Mouse (Mus musculus) liver, embryonic 14.5 days (tissue): ENCODE results near the gene Cfap74. TPM values are rescaled to one million over a fixed set of nuclear protein-coding genes. Genes with fewer than 3 reads are reported as not detected.
"Not testable (repeated sequence)": the region's sequence is repeated elsewhere in the genome, so short reads cannot be mapped to it uniquely, and the experiment has no call there.

Source experiments
- ATAC-seq: fragments of 200-750 bp; cut with Nextera tagmentation; 2 replicates; pipeline ENCODE4 v1.8.0; 2017; ENCODE audit warnings: moderate number of reproducible peaks, mild to moderate bottlenecking, moderate library complexity; ENCODE audit not compliant: insufficient read depth
- DNase-seq, 3 experiments: peaks; one replicate each; pipeline ENCODE4 v3.0.0-alpha.2; 2012 to 2013; ENCODE audit warnings: low read depth in 3 of 3, low spot score in 3 of 3
- H3K27ac ChIP-seq: fragments of 300-500 bp; sonication (generic); 2 replicates; pipeline ENCODE4 v1.5.1; 2014; ENCODE audit warnings: moderate library complexity, mild to moderate bottlenecking, control low read depth, inconsistent platforms
- H3K27me3 ChIP-seq: fragments of 300-500 bp; sonication (generic); 2 replicates; pipeline ENCODE4 v1.6.1; 2014; ENCODE audit warnings: mild to moderate bottlenecking, low read length, moderate library complexity; ENCODE audit not compliant: control insufficient read depth, insufficient read depth
- H3K36me3 ChIP-seq: fragments of 300-500 bp; sonication (generic); replicated peaks from 2 replicates; pipeline ENCODE4 v1.6.1; 2014; ENCODE audit warnings: low read depth; ENCODE audit not compliant: control insufficient read depth, insufficient read depth
- H3K4me1 ChIP-seq, 2 experiments: fragments of 200-500 bp in 1 of 2; fragments of 300-500 bp in 1 of 2; sonication (generic) in 1 of 2; replicated peaks; 2 replicates each; pipeline ENCODE4 v1.6.1; 2012 to 2014; ENCODE audit warnings: antibody characterized with exemption in 1 of 2, inconsistent platforms in 1 of 2, low read length in 1 of 2; ENCODE audit not compliant: control insufficient read depth in 2 of 2, insufficient read depth in 2 of 2
- H3K4me2 ChIP-seq: fragments of 300-500 bp; sonication (generic); 2 replicates; pipeline ENCODE4 v1.6.1; 2014; ENCODE audit warnings: low read depth, mild to moderate bottlenecking, control low read depth, moderate library complexity
- H3K4me3 ChIP-seq, 2 experiments: fragments of 200-500 bp in 1 of 2; fragments of 300-500 bp in 1 of 2; sonication (generic) in 1 of 2; 2 replicates each; pipeline ENCODE4 v1.5.1; 2012 to 2014; ENCODE audit warnings: low read depth in 2 of 2, low read length in 2 of 2, mild to moderate bottlenecking in 2 of 2, control low read depth in 1 of 2, inconsistent platforms in 1 of 2, moderate library complexity in 1 of 2; ENCODE audit not compliant: insufficient read depth in 1 of 2
- H3K9ac ChIP-seq: fragments of 300-500 bp; sonication (generic); replicated peaks from 2 replicates; pipeline ENCODE4 v1.6.1; 2014; ENCODE audit warnings: mild to moderate bottlenecking, control low read depth, moderate library complexity
- H3K9me3 ChIP-seq: fragments of 300-500 bp; sonication (generic); 2 replicates; pipeline ENCODE4 v1.6.1; 2016; ENCODE audit warnings: low read length, mixed read lengths; ENCODE audit not compliant: control insufficient read depth
- CTCF ChIP-seq: IDR thresholded peaks from 2 replicates; pipeline ENCODE4 v1.5.1; 2016; ENCODE audit warnings: antibody characterized with exemption, low read depth, control low read depth
- EP300 ChIP-seq: IDR thresholded peaks from 2 replicates; pipeline ENCODE4 v1.6.1; 2016; ENCODE audit warnings: antibody characterized with exemption, low read depth
- WGBS: fragments of 180-500 bp; shearing (Covaris S2); extraction: QIAGEN DNeasy Blood & Tissue Kit; methylation state at CpG from one replicate; pipeline ENCODE4 v1.1.7; 2014; ENCODE audit not compliant: insufficient replicate concordance; 5-methylcytosine and 5-hydroxymethylcytosine counted together
- polyA plus RNA-seq, 2 experiments: library from polyadenylated mRNA; depleted of rRNA in 1 of 2; stranded (reverse) in 1 of 2; unstranded in 1 of 2; fragments of >200 nt; fragmentation: Nextera tagmentation in 1 of 2; extraction: Ambion mirVana in 1 of 2; gene quantifications; 2 replicates each; pipeline versions ENCODE4 v1.2.1 to v1.2.3; 2012 to 2014

Cfap74 gene
- polyA plus RNA-seq, 2 experiments = 0.03 to 0.08 TPM

DNA sequence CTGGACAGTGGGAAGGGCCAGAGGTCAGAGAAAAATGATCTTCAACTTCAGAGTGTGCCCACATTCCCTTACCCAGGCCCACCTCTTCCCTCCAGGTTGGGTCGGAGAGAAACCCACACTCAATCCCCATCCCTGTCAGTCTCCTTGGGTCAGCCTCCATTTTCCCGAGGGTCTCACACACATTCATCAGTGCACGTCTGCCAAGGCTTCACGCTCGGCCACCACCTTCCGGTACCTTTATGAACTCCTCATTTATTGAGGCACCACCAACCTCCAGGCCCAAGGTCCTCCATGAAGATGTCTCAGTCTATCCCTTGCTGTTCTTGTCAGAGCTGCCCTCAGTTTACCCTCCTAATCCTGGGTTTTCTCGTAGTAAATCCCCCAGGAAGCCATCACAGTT, 62.0 kb downstream of the Cfap74 start:
- ATAC-seq (no peak), DNase-seq (no peak)
- Histone ChIP-seq H3K9me3 (no peaks in the 10 kb centered on the region), H3K4me1 (no peaks in the 10 kb centered on the region), H3K36me3 (no peaks in the 10 kb centered on the region), H3K27ac (no peak overlapping the region), H3K4me2 (no peak overlapping the region), H3K4me3 (no peak overlapping the region), H3K9ac (no peak overlapping the region), H3K27me3 (no peaks in the 10 kb centered on the region; the same call in 1 of the 2 replicates)
- TF ChIP-seq EP300 (no peak), CTCF (no peak)
- WGBS = 64% methylated on average over 7 of the region's 7 CpGs

DNA sequence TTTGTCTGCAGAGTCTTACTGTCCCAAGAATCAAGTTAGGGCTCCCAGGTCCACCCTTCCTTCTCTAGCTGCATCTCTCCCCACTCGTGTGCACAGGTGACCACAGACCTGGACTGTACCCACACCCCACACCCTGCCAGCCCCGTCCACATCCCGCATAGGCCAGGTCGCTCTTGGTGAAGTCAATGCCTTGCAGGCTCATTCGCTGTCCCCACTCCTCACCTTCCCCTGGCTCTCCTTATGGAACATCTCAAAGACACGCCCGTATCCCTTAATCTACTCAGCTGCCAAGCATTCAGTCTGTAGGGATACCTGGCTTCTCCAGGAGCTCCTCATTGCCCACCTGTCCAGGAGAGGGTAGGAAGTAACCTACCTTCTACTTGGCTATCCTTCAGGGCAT, 62.4 kb downstream of the Cfap74 start:
- no peak for ATAC-seq
- 59% methylated on average over 7 of the region's 7 CpGs for WGBS
- no peak overlapping the region for H3K4me2 ChIP-seq

DNA sequence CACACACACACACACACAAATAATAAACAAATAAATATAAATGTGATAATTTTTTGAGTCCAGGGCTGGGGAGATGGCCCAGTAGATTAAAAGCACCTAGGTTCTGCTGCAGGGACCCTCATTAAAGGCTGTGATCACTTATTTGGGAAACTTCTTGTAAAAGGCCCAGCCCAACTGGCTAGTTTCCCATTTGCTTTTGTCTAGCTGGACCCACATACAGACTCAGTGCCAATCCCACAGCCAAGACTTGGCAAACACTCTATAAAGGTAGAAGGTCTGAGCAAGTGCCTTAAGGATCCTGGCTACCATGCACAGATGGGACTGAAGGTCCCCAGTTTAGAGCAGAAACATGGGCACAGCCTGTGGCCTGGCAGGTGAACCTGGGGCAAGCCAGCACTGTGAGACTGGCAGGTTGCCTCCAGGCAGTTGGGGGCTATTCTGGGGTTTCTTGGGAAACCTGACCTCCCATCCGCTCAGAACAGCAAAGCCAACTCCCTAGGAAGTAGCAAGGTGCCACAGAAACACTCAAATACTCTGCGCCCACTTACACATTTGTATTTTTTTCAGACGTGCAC, 63.8 kb downstream of the Cfap74 start:
- Histone ChIP-seq H3K9ac (no peak overlapping the region), H3K9me3 (no peaks in the 10 kb centered on the region), H3K36me3 (no peaks in the 10 kb centered on the region), H3K4me2 (no peak overlapping the region), H3K4me3 (no peak overlapping the region), H3K27me3 (no peaks in the 10 kb centered on the region; the same call in 1 of the 2 replicates), H3K4me1 (no peaks in the 10 kb centered on the region), H3K27ac (no peak overlapping the region)
- 60% methylated on average over 3 of the region's 3 CpGs for WGBS
- TF ChIP-seq CTCF (no peak), EP300 (no peak)
- DNase-seq = no peak
- no peak for ATAC-seq

More for the DNA sequence above, 62.4 kb downstream of the Cfap74 start:
- TF ChIP-seq CTCF (no peak), EP300 (no peak)
- no peaks in the 10 kb centered on the region for H3K36me3 ChIP-seq
- no peaks in the 10 kb centered on the region for H3K4me1 ChIP-seq
- no peak for DNase-seq
- no peak overlapping the region for H3K27ac ChIP-seq
- H3K4me3 ChIP-seq = no peak overlapping the region
- no peaks in the 10 kb centered on the region for H3K9me3 ChIP-seq
- no peaks in the 10 kb centered on the region; the same call in 1 of the 2 replicates for H3K27me3 ChIP-seq
- H3K9ac ChIP-seq = no peak overlapping the region

DNA sequence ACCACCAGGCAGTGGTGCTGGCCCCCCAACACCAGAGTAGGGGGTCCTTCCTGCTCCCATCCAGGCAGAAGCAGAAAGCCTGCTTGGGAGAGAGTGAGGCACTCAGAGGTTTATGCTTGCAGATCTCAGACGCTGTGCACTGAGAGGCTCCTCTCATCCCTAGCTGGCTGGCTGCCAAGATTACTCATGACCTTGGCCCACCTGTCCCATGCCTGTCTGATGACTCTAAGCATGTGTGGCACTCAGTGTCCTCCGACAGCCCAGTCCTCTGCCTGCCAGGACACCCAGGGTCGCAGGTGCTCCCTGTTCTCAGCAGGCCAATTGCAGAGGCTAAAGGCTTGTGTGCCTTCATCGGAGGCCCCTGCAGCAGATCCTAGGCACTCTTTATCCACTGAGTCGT, 64.3 kb downstream of the Cfap74 start:
- Histone ChIP-seq H3K27ac (no peak overlapping the region), H3K9ac (no peak overlapping the region), H3K9me3 (no peaks in the 10 kb centered on the region), H3K36me3 (no peaks in the 10 kb centered on the region), H3K4me1 (no peaks in the 10 kb centered on the region), H3K4me3 (no peak overlapping the region), H3K4me2 (no peak overlapping the region), H3K27me3 (no peaks in the 10 kb centered on the region; the same call in 1 of the 2 replicates)
- WGBS = 43% methylated on average over 5 of the region's 5 CpGs
- no peak for TF ChIP-seq EP300
- no peak for TF ChIP-seq CTCF
- DNase-seq (no peak), ATAC-seq (no peak)

DNA sequence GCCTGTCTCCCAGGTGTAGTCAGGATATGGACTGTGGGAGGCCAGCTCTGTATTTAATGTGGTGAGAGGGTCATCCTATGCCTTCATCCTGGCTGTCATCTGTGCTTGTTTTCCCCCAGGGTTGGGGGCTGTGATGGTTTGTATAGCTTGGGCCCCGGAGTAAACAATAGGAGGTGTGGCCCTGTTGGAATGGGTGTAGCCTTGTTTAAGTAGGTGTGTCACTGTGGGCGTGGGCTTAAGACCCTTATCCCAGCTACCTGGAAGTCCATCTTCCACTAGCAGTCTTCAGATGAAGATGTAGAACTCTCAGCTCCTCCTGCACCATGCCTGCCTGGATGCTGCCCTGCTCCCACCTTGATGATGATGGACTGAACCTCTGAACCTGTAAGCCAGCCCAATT, 64.8 kb downstream of the Cfap74 start:
- H3K4me3 ChIP-seq, ATAC-seq, H3K4me2 ChIP-seq, H3K4me1 ChIP-seq, H3K27me3 ChIP-seq, H3K9me3 ChIP-seq, H3K27ac ChIP-seq, H3K9ac ChIP-seq, H3K36me3 ChIP-seq, DNase-seq: not testable (repeated sequence)
- WGBS = 30% methylated on average over 2 of the region's 2 CpGs
